Mouse (Mus musculus): ENCODE measurements around the gene Bcl11a.

- no peak for TF ChIP-seq CTCF (IDR thresholded peaks at IDR 0.05; ENCODE audit: low read depth)
- no peak for TF ChIP-seq EP300 (IDR thresholded peaks at IDR 0.05; ENCODE audit: low read depth)
Observed at GRCm38 (mm10) chr11:24125098-24125497, 47.2 kb downstream of the Bcl11a start.

Measured in liver, postnatal 0 days (tissue).